Mouse (Mus musculus): ENCODE data around the gene Kcnk1. TPM values are rescaled to one million over a fixed set of nuclear protein-coding genes. Genes with fewer than 3 reads are reported as not detected.

The Kcnk1 gene
- 3.7 TPM for polyA plus RNA-seq (2014; fragmentation: Illumina TruSeq; extraction: RNeasy Lipid Tissue Mini Kit (QIAGEN cat#74804); ENCODE audit: low read depth, low replicate concordance)

DNA sequence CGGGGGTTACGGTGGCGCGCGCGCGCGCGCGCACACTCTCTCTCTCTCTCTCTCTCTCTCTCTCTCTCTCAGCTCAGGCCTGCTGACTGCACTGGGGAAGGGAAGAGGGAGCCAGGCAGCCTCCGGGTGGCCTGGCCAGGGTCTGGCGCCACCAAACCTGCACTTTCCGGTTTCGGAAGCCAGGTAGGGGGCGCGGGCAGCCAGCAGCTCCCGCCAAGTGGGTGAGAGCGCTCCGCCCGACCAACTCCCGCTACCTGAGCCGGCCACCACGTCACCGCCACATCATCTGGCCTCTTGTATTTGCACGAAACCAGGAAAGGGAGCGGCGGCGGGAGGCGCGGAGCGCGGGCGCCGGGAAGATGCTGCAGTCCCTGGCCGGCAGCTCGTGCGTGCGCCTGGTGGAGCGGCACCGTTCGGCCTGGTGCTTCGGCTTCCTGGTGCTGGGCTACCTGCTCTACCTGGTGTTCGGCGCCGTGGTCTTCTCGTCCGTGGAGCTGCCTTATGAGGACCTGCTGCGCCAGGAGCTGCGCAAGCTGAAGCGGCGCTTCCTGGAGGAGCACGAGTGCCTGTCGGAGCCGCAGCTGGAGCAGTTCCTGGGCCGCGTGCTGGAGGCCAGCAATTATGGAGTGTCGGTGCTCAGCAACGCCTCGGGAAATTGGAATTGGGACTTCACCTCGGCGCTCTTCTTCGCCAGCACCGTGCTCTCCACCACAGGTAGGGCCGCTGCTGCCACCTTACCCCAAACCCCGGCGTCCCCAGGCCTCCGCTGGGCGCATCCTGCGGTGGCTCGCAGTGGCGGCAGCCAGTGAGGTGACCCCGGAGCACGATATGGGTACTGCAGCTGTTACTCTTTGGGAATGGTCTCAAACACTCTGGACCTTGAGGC is at the start of gene Kcnk1:
Gene Kcnk1, plus strand, starts transcription at position 70 of the 886 bp plus-strand sequence.

Other genes starting within 250 kb of the Kcnk1 start
- gene Pcnx2, start 96.9 kb upstream of the Kcnk1 start, polyA plus RNA-seq (2014; fragmentation: Illumina TruSeq; extraction: RNeasy Lipid Tissue Mini Kit (QIAGEN cat#74804); ENCODE audit: low read depth, low replicate concordance) = 0.99 TPM
- 3.9 TPM for gene Map3k21, start 84.7 kb upstream of the Kcnk1 start, polyA plus RNA-seq (2014; fragmentation: Illumina TruSeq; extraction: RNeasy Lipid Tissue Mini Kit (QIAGEN cat#74804); ENCODE audit: low read depth, low replicate concordance)

Measured in testis, adult 10 weeks (tissue).